Mouse (Mus musculus): ENCODE measurements around the gene Pogz.
"Not testable (repeated sequence)": the region's sequence is repeated elsewhere in the genome, so short reads cannot be mapped to it uniquely, and the experiment has no call there.

Gene Pogz

DNA sequence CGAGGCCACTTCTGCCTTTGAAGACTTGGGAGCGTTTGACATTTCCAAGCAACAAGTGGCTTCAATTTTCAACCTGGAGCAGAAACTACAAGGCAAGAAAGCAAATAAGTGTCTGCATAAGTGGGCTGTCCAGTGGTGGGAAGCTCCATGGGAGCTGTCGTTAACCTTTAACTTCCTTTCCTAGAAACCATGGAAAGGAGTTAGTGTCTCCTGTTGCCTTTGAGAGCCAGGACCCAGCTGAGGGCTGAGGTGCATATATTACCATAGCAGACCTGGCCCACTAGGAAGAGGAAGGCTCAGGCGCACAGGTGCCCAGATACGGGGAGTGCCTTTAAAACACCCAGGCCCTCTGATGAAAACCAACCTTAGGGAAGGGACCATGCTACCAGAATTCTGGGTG, 4.7 kb upstream of the Pogz start:
- DNase-seq (ENCODE audit: low spot score in 2 of 2) = no peak

- DNase-seq (ENCODE audit: low spot score in 2 of 2) = no peak
Measured at GRCm38 (mm10) chr3:94833358-94833757, 4.0 kb upstream of the Pogz start.

GRCm38 (mm10) chr3:94835396-94835795, 2.0 kb upstream of the Pogz start:
- DNase-seq (ENCODE audit: low spot score in 2 of 2) = no peak

DNA sequence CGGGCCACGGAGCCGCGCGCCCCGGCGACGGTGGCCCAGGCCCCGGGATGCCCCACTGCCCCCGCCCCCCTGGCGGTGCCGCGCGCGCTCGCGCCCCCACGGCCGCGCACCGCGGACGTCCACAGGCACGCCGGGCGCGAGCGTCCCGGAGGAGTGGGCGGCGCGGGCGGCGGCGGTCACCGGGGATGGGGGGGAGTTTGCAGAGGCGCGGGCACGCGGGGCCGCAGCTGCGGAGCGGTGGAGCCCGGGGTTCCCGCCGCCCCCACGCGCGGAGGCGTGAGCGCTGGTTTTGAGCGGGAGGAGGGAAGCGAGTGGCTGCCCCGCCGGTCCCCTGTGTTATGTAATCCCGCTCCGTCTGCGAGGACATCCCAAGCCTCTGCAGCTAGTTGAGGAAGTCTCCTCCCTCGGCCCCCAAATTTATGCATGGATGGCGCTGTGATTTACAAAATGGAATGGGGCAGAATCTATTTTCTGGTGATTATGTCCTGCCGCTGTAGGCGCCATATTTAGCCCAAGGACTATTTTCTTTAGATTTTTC, 661 bp downstream of the Pogz start:
- peak; percentile 83 to 84 for DNase-seq (ENCODE audit: low spot score in 2 of 2)

- DNase-seq (ENCODE audit: low spot score in 2 of 2) = no peak
Measured at GRCm38 (mm10) chr3:94838631-94839030, 1.3 kb downstream of the Pogz start.

GRCm38 (mm10) chr3:94839101-94839500, 1.7 kb downstream of the Pogz start:
- no peak for DNase-seq (ENCODE audit: low spot score in 2 of 2)

DNA sequence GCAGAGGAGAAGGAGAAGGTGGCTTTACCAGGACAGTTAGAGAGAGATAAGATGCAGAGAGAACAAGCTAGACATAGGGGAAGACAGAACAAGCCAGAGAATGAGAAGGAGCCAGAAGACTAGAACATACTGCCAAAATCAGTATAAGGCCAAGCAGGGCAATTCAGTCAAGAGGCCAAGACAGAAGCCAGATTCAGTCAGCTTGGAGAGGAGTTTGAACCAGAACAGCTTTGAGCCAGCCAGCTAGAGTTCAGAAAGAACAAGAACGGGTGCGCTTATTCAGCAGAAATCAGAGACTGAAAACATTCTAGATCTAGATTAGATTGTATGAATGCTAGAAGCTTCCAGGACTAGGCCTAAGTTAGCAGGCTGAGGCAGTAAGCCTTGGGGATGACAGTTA, 10.0 kb downstream of the Pogz start:
- DNase-seq (ENCODE audit: low spot score in 2 of 2) = no peak

- DNase-seq (ENCODE audit: low spot score in 2 of 2) = peak; percentile 21 to 63
Measured at GRCm38 (mm10) chr3:94849338-94849737, 12.0 kb downstream of the Pogz start.

- no peak for DNase-seq (ENCODE audit: low spot score in 2 of 2)
Measured at GRCm38 (mm10) chr3:94851731-94852130, 14.4 kb downstream of the Pogz start.

DNA sequence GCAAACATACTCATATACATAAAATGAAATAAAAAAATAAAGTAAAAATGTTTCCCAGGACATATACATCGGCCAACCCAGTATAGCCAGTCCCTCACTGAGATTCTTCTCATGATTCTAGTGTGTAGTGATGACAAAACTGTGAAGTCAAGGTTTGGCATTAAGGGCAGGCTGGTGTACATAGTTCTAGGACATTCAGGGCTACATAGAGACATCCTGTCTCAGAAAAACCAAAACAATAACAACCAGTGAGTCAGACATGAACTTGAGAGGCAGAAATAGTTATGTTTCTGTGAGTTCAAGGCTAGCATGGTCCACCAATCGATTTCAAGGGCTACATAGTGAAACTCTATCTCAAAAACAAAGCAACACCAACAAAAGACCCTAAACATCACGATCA, 14.8 kb downstream of the Pogz start:
- DNase-seq (ENCODE audit: low spot score in 2 of 2) = no peak

DNA sequence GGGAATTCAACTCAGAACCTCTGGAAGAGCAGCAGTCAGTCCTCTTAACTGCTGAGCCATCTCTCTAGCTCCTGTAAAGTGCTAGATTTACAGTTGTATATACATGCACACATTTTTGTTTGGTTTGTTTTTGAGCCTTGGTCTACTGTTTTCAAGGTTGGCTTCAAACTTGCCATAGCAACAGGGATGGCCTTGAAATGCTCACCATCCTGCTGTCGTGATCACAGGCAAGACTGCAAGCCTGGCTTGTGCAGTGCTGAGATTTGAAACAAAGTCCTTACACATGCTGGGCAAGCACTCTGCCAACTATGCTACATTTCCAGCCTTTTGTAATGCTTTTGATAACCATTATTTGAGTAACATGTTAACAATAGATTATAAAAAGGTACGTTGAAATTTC, 22.1 kb downstream of the Pogz start:
- DNase-seq (ENCODE audit: low spot score in 2 of 2) = no peak

GRCm38 (mm10) chr3:94869011-94869410, 31.6 kb downstream of the Pogz start:
- no peak for DNase-seq (ENCODE audit: low spot score in 2 of 2)

DNA sequence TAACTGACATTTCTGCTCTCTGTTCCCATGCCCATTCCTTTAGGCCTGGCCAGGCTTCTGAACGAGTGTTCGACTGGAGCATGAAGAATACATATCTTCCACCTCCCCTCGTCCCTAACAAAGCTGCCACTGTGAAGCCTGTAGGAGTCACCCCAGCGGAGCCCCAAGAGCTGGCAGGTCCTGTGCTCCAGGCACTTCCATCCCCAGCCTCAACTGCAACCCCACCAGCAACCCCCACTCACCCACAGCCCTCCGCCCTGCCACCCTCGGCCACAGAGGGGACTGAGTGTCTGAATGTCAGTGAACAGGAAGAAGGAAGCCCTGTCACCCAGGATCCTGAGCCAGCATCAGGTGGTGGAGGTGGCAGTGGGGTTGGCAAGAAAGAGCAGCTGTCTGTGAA, 41.3 kb downstream of the Pogz start:
- DNase-seq (ENCODE audit: low spot score in 2 of 2) = no peak

DNA sequence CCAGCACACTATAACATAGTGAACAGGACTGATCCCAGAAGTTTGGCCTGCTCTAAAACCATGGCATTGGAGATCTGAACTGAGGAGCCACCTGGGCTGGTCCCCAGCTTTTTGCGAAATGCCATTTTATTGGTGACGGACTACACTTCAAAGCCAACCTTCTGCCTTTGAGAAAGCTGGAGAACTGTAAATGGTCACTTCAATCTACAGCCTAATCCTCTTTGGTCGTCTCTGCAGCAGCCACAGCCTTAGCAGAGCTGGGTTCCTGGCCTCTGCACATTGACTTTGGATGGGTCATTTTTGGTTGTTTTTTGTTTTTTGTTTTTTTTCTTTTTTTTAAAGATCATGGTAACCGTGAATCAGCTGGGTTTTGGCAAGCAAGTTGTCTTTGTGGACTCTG, 44.5 kb downstream of the Pogz start:
- DNase-seq (ENCODE audit: low spot score in 2 of 2) = no peak

- no peak for DNase-seq (ENCODE audit: low spot score in 2 of 2)
Measured at GRCm38 (mm10) chr3:94882579-94882978, 45.2 kb downstream of the Pogz start.

- DNase-seq (ENCODE audit: low spot score in 2 of 2) = peak; percentile 75 to 80
Measured at GRCm38 (mm10) chr3:94886316-94887224, 49.2 kb downstream of the Pogz start, which contains the start of gene Psmb4. Gene Psmb4 (minus strand): TSS chr3:94886961.

DNA sequence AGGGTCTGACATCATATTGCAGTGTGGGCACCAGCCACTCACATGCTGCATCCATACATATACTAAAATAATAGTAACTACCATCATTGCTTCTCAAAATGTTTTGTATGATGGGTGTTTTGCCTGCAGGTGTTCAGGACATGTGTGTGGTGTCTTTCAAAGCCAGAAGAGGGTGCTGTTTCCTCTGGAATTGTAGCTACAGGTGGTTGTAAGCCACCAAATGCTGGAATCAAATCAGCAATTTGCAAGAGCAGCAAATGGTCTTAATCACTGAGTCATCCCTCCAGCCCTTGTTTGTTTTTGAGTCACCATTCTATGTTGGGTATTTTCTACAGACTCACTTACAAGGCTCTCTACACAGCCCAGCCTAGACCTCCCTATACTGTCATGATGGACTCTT, 51.2 kb downstream of the Pogz start:
- DNase-seq (ENCODE audit: low spot score in 2 of 2) = no peak

DNA sequence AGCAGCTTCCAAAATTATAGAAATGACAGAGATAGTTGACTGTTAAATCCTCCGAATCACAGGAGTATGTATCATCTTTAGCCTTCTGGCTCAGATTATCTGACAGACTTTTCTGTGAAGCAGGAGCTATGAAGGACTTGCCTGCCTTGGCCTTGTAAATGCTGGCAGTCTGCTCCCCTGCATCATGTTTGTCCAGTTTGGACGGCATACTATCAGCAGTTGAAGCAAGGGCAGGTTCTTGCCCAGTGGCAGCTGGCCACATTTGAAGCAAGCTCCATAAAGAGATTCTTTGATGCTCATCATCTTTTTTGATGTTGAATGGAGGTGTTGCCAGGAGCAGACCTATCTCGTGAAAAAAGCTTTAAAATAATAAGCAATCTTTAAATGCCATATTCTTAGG, 56.7 kb downstream of the Pogz start:
- DNase-seq (ENCODE audit: low spot score in 2 of 2) = no peak

GRCm38 (mm10) chr3:94902747-94903146, 65.4 kb downstream of the Pogz start:
- no peak for DNase-seq (ENCODE audit: low spot score in 2 of 2)

- DNase-seq (ENCODE audit: low spot score in 2 of 2) = not testable (repeated sequence)
Measured at GRCm38 (mm10) chr3:94904759-94905158, 67.4 kb downstream of the Pogz start.

DNA sequence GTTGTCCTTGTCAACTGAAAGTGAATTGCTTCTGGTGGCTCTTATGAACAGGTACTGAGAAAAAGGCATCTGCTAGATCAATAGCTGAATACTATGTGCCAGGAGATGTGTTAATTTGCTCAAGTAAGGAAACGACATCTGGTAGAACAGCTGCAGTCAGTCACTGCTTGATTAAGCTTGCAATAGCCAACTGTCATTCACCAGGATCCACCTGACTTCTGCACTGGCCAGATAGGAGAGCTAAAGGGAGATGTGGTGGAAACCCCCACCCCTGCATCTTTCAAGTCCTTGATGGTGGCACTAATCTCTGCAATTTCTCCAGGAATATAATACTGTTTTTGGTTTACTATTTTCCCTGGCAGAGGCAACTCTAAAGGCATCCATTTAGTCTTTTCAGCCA, 69.1 kb downstream of the Pogz start:
- no peak for DNase-seq (ENCODE audit: low spot score in 2 of 2)

DNA sequence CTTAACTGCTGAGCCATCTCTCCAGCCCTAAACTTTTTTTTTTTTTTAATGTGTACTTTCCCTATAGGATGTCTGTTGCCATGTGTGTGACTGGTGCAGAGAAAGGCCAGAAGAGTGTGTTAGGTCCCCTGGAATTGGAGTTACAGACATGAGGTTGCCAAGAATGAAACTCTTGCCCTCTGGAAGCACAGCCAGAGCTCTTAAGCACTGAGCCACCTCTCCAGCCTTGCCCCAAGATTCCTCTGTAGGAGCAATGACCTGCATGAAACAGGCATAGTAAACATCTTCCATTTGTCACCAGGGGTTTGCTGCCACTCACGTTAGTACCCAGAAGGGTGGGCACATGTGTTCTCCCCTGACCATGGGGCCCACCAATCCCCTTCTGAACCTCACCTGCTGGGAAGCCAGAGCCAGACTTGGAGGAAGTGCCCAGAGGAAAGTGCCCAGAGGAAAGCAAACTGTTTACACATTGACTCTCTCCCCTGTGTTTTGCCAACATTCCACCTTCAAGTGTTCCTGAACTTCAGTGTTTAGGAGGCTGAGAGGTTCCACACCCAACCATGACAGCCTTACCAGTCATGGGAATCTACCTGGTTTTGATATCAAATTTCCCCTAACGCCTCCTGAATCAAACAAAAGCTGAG, 73.8 kb downstream of the Pogz start:
- no peak for DNase-seq (ENCODE audit: low spot score in 2 of 2)

DNA sequence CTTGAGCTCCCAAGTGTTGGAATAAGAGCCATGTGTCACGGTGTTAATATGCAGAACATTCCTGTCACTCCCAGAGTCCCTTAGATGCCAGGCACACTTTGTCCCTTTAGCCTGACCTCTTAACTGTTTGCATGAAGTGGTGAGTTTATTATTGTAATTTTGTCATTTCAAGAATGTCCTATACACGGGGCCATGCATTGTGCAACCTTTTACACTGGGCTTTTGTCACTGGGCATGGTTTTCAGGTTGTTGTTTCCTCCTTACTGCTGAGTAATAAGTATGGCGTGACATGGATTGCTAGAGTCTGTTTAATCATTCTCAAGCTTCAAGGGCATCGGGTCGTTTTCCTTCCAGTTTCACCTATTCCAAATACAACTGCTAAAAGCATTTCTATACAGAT, 76.4 kb downstream of the Pogz start:
- no peak for DNase-seq (ENCODE audit: low spot score in 2 of 2)
